Mouse (Mus musculus): ENCODE results near the gene Slc25a40. TPM values are rescaled to one million over a fixed set of nuclear protein-coding genes. Genes with fewer than 3 reads are reported as not detected.

Gene Slc25a40
- total RNA-seq, 2 experiments from 2014 or later: 12.4 to 12.9 TPM

- DNase-seq: no peak
These were observed 66.9 kb downstream of the Slc25a40 start for GRCm38 (mm10) chr5:8489471-8490110.

DNA sequence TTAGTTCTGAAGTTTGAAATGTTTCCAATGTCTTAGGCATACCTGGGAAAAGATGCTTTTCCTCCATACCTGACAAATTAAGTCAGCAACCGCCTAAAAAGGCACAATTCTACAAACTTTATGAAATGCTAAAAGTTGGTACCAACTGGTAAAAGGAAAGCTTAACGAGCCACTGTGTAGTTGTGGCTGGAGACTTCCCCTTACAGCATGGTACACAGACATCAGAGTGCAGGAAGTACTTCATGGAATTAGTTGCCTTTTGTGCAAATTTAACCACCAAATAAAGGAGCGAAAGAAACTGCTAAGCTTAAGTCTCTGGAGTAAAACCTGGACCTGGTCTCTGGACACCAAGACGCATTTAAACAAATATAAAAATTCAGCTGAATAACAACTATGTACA, 69.1 kb downstream of the Slc25a40 start:
- no peak for DNase-seq

Other genes with a start within 250 kb of the Slc25a40 start
- gene Adam22, start 54.7 kb upstream of the Slc25a40 start, total RNA-seq (2021): 1 to 10 TPM; 3.1 to 3.7 TPM
- 1 to 10 TPM; 6.4 to 8.5 TPM for gene Dbf4, start 134 bp upstream of the Slc25a40 start, total RNA-seq (2021)
- 1 to 10 TPM; 5.2 to 6.9 TPM for gene Rundc3b, start 200.1 kb downstream of the Slc25a40 start, total RNA-seq (2021)
- 10 to 100 TPM; 53.7 to 54.4 TPM for gene Abcb1a, start 237.2 kb downstream of the Slc25a40 start, total RNA-seq (2021)